Mouse (Mus musculus) gastrocnemius, postnatal 14 days (tissue): ENCODE data around the gene B3galt5. TPM values are rescaled to one million over a fixed set of nuclear protein-coding genes. Genes with fewer than 3 reads are reported as not detected.

Experiments used
- DNase-seq: peaks from one replicate; pipeline ENCODE4 v3.0.0; 2021; ENCODE audit warnings: mixed read lengths
- intact Hi-C: fragments of 180-260 bp; cut with DNase I; formaldehyde crosslinking; loops from one replicate; pipeline ENCODE4 v1.15.1; 2025; ENCODE audit warnings: low total_unique reads
- long read RNA-seq, 2 experiments: library from polyadenylated mRNA; stranded (forward); transcript quantifications; one replicate each; pipeline ENCODE4 v2.0.0; 2021
- total RNA-seq, 2 experiments: library from RNA; stranded (reverse); gene quantifications; 2 replicates each; pipeline ENCODE4 v1.2.3; 2021

The B3galt5 gene
- total RNA-seq: under 1 TPM; 0.11 to 0.23 TPM
- long read RNA-seq, experiment 1: 0 reads
- long read RNA-seq, experiment 2: 0 reads

DNA sequence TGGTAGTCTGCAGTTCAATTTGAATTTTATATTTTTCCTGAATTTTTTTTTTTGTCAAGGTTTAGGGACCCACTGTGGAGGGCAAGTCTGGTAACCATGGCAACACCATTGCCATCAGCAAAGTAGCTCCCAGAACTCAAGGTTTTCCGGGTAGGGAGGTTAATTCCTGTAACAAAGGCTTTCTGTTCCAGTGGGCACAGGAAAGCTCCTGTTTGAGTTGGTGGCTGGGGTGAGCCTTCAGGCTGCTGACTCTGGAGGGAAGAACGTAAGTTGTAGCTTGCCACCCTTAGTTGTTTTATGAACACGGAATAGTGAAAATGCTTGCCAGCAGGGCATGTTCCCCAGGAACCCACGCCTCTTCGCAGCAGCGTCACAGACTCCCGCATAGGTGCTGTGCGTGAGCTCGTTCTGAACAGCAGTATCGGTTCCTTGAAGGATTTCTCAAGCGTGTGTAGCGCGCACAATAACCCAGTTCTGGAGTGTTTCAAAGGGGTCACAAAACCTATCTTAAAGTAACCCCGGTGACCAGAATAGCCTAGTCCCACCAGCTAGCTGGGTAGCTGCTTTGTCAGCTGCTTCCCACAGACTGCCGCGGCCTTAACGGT lies at the start of gene B3galt5:
Gene B3galt5, plus strand, starts transcription at position 436 of the 605 bp plus-strand sequence.
- intact Hi-C loops: no loop called here
- DNase-seq: no peak

DNA sequence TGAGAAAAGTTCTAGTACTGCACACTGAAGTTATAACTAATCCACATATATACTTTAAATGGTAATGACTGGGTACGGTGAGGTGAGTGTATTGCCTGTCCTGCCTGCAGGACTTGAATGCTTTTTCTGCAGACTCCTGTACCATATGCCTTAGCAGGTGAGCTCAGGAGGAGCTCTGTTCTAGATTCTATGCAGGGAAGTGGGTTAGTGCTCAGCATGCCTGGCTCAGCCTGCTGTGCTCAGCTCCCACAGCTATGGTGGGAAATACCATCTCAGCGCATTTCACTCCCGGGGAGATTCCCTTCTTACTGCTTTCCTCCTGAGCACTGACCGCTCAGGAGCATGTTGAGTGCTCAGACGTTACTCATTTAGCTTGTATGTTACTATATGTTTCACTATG lies 48.0 kb upstream of the B3galt5 start:
- intact Hi-C loops: no loop called here

DNA sequence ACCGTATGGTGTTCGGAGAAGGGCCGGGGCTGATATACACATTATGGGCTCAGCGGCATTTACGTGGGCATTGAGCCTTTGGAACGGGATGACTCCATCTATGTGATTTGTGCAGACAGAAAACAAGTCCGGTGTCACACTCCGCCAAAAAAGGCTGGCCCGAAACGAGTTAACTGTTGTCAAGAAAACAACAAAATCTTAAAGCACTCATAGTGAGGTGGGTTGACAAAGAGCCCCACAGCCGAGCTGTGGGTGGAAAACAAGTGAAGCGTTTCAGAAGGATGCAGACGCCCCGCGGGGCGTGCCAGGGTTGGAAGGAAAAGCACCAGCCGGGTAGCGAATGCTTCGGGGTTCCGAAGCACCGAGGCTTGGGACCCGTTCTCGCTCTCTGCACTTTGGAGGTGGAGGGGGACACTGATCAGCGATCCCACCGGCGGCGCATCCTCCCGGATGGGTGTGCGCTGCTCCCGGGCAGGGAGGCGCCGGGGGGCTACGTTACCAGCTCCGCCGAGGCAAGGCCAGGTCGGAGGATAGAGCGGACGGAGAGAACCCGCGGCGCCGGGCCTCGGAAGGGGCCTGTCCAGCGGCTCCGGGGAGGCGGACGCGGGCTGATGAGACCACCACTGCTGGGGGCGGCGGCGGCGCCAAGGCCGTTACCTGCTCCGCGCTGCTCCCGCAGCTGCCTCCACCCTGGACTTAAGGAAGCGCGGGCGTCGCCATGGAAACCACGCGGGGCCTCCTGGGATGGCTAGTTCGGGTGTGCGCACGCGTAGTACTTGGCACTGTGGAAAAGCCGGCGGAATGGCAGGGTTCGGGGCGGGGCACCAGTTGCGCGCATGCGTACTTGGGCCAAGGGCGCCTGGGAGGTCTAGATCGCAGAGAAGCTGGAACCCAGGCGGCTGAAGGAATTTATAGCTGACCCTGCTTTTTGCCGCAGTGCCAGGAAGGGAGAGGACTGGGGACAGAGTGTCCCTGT lies 43.8 kb upstream of the B3galt5 start, which contains the start of gene Lca5l:
Gene Lca5l, minus strand, starts transcription at position 741 of the 976 bp plus-strand sequence.
- intact Hi-C loops: no loop called here
- DNase-seq: peak; percentile 100

More for the DNA sequence above, 48.0 kb upstream of the B3galt5 start:
- DNase-seq: no peak

DNA sequence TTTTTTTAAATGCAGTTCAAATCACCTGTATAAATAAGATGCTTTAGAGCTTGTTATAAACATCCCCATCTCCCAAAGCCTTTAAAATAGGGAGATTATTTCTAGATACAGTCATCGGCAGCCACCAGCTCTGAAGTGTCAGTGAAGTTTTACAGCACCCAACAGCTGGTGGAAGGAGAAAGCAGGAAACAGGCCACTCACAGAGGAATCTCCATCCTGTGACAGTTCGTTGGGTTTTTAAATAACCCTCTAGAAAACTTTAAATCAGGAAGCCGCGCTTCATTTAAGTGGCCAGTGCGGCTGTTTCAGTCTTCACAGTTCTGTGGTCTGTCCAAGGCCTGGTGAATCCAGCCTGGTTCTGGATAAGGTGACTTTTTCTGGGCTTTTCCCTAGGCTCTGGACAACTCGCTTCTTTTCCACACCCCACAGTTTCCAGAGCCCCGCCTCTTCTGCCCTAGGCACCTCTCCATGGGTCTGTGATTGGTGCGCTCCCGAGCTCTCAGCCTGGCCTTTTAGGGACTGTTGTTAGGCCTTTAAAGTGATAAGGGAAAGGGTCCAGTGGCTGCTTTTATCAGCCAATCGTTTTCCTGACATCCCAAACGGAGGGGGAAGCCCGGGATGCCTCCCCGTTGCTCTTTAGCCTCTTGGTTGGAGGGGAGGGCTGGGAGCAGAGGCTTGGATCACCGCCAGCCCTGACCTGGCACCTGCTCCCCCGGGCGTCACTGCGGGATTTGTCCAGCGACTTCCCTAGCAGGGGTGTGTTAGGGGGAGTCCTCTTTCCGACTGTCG lies 35.5 kb upstream of the B3galt5 start, which contains the start of gene Sh3bgr:
Gene Sh3bgr, plus strand, starts transcription at position 538 of the 789 bp plus-strand sequence.
- DNase-seq: peak; percentile 87
- intact Hi-C loops: no loop called here

DNA sequence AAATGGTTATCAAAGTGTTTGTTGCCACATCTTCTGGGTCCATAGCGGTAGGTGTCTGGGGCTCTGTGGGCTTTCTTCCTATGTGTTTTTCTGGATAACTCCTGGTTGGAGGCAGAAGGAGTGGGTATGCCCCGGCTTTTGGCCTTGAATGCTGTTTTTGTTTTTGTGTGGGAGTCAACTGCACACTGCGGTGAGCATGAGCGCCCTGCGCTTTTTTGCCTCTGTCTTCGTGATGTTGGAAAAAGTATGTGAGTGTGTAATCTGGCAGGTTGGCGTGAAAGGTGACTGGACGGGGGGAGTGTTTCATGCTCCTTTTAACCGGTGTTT lies 34.9 kb upstream of the B3galt5 start:
- no peak for DNase-seq
- intact Hi-C loops: no loop called here

DNA sequence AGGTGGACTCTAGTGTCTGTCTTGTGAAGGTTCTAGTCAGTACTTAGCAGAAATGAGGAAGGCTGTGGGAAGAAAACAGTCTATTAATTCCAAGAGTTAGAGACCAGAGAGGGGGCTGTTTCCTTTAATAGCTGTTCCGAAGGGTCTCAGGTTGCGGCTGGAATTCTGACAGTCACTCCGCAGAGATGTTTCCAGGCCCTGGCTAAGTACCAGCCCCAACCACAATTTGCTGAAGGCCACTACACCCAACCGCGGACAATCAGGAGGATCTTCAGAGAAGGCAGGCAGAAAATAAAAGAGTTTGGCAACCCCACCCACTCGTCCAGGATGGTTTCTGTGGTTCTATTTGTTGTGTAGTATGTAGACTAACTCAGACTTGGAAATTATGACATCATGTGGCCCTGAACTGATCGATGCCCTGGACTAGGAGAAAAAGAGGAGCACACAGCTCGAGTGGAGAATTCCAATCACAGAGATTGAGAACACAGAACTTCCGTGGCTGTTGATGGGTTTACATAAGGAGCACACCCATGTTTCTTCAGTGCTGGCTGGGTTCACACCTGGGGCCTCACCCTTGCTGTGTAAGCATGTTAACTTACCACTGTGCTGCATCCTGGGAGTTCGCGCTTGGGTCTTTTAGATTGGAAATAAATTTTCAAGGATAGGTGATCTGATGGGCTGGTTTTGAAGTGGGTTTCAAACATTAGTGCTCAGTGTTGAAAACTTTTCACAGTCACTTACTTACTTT lies 33.9 kb upstream of the B3galt5 start:
- peak; percentile 45 for DNase-seq
- intact Hi-C loops: no loop called here

DNA sequence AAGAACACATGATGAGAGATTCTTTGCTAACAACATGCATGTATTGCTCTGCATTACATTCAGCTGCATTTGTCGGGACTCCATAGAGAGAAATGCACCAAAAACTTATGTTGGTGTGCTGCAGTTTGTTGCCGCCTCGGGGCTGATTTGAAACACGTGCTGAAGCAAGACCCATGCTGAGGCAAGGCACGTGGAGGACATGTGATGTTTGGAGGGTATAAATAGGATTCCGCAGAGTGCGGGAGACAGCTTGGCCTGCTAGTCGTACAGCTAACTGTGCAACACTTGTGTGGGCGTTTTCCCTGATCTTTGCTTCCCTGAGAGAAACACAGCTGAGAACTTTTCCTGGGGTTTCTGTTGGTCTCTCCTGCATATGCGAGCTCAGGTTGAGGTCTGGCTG lies 25.8 kb upstream of the B3galt5 start:
- no peak for DNase-seq
- intact Hi-C loops: no loop called here

DNA sequence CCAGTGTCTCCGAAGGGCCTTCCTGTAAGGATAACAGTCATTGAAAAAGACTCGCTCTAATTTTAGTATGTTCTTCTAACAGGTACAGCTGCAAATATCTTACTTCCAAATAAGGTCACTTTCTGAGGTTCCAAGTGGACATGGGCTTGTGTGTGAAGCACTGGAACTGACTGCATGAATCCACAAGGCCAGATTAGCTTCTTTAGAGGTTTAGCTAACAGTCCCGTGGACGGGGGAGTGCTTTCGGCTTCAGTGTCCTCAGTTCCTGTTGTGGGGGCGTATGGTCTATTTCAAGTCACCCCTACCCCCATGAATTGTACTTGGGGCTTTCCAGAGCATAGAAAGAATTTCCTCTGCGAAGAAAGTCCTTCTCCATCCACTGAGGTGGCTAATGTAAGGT lies 24.7 kb upstream of the B3galt5 start:
- DNase-seq: no peak
- intact Hi-C loops: no loop called here

DNA sequence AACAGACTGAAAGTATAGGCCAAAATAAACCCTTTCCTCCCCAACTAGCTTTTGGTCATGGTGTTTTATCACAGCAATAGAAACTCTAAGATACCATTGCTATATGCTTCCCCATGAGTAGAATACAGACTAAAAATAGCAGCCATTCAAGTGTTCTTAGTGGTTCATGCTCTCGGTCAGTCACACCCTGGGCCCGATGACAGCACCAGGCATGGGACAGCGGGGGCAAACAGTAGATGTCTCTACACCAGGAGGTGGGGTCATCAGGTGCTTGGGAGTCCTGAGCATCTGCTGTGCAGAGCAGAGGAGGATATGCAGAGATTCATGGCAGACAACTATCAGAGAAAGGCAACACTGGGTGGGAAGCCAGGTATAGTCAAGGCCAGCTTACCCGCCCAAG lies 22.6 kb upstream of the B3galt5 start:
- intact Hi-C loops: no loop called here
- DNase-seq: no peak

DNA sequence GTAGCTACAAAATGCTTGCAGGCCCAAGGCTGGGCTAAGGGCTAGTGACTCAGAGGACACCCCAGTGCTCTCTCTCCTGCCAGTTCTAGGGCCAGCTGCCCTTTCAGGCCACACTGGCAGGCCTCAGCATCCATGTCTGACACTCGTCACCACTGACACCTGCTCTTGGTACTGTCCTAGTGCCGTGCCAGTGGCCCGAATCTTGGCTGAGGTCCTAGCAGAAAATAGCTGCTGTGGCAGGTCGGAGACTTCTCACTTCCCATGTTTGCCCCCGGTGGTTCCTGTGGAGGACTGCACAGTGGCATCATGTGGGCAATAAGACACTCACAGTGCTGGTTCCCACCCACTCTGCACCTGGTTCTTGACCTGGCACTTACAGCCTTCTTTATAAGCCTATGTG lies 14.1 kb upstream of the B3galt5 start:
- intact Hi-C loops: no loop called here
- DNase-seq: peak; percentile 77

DNA sequence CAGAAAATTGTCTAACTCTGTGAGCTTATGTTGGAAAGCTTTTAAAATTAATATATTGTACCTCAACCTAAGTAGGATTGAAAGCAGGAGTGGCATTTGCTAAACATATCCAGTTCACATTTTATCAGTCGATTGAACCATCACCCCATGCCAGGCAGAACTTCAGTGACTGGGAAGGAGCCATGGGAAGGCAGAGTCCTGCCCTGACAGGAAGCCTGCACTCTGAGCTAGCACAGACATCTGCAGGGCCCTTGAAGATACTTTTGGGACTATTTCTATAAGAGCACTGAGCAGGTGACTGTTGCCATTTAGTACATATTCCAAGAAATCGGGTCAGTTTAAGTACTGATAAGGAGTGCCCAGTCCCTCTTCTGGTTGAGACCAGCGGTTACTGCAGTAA lies 13.6 kb upstream of the B3galt5 start:
- intact Hi-C loops: no loop called here
- no peak for DNase-seq

DNA sequence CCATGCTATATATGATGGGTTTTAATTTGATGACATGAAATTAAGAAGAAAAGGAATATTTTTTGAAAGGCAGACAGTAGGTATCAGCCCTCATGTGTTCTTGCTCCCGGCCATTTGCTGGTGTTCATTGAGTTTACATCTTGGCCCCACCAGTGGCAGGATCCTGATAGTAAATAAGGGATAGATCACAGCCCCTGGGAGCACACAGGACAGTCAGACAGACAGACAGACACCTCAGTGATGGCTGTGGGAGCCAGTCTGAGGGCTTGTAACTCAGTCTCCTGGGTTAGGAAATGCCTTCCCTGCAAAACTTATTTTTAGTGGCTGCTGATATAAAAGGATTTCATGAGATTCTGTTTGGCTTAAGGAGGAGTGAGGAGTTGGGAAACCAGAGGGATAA lies 13.1 kb upstream of the B3galt5 start:
- intact Hi-C loops: no loop called here
- DNase-seq: no peak

DNA sequence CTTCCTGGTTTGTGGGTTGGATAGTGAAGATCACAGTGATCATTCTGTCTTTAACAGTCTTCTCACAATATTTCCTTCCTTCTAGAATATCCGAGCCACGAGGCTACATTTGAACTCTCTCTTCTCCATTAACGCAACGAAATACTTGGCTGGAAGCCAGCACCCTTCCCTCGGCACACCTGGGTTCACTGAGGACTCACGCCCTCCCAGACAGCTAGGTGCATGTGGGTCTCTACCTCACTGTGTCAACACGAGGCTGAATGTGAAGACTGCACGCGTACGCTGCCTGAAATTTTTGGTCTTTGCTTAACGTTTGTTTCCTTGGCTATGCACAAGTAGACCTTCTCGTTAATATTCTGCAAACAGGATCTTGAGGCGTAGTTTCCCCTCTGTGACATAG lies 7.2 kb upstream of the B3galt5 start:
- DNase-seq: no peak
- intact Hi-C loops: no loop called here

DNA sequence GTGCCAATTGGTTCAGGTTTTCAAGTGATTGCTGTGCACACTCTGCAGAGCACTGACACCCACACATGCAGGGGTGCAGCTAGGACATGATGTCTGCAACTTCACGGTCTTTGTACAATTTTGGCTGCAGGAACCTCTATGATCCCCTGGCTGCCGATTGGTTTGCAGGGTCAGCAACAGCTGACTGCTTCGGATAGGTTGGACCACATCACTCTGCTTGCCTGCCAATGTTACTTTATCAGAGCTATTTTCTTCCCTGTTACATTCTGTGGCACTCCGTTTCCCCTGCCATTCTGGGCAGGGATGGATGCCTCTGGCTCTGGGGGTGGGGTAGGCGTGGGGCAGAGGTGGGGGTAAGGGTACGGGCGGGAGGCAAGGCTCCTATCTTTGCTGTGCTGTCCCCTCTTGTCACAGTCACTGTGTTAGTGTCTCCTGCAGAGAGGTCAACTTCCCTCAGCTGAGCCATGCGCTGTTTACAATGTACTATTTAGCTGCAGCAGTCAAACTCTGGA lies 6.5 kb upstream of the B3galt5 start:
- peak; percentile 13 for DNase-seq
- intact Hi-C loops: no loop called here

DNA sequence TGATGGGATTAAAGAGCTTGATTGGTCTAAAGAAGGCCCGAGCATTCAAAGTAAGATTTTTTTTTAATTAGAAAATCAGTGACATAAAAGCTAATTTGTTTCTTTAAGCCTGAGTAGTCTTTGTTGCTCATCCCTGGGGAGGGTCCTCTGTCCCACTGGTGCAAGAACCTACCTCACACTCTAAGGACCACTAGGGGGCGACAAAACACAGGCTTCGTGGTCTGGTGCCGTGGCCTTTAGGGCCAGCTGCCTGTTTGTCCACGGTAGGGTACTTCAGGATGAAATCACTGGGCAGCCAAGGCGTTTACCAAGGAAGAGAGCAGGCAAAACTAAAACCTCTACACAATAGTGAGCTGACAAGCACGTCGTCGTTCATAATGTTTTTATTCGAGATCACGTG lies 5.2 kb upstream of the B3galt5 start:
- peak; percentile 70 for DNase-seq
- intact Hi-C loops: loop anchor here (2.0 kb wide), 1 partner anchor 114 kb away; no protein-coding TSS in a partner anchor

DNA sequence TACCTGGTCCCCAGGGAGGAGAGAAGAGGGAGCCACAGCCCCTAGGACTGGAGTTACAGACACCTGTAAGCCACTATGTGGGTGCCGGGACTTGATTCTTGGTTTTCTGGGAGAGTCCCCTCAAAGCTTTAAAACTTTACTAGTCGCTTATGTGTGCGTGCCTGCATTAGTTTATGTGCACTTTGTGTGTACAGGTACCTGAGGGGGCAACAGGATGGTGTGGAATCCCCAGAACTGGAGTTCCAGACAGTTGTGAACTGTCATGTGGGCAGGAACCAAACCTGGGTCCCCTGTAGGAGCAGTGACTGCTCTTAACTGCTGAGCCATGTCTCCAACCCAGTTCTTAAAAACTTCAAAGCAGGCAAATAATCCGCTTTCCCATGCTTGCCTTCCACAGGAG lies 4.3 kb upstream of the B3galt5 start:
- DNase-seq: no peak

DNA sequence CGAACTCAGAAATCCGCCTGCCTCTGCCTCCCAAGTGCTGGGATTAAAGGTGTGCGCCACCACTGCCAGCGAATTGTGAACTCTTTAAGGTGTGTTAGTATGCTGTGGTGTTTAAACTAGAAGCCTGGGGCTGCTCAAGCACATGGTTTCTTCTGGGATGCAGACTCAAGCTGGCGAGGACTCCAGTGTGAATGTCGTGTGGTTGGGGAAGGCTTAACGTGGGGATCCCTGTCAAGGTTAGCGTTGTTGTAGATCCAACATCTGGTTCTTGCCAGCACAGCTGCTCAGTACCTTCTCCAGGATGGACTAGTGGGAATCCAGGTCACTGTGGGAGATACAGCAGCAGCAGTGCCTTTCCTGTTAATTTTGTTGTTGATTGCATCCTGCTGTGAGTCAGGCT lies 3.6 kb upstream of the B3galt5 start:
- intact Hi-C loops: loop anchor here (2.0 kb wide), 1 partner anchor 113 kb away; no protein-coding TSS in a partner anchor
- no peak for DNase-seq

More for the DNA sequence above, 4.3 kb upstream of the B3galt5 start:
- intact Hi-C loops: loop anchor here (2.0 kb wide), 1 partner anchor 114 kb away; no protein-coding TSS in a partner anchor

DNA sequence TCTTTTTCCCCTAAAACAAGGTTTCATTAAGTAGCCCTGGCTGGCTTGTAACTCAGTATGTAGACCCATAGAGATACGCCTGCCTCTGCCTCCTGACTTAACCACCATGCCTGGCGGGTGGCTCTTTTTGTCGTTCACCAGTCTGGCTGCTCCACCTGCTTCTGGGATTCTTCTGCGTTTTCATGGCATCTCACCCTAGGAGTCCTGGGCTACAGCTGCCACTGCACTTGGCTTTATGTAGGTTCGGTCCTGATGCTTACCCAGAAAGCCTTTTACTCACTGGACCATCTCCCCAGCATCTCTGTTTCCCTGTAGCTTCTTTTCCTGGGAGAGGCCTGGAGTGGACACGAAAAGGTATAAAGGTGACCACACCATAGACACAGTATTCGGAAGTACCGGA lies 1.6 kb upstream of the B3galt5 start:
- intact Hi-C loops: no loop called here
- no peak for DNase-seq

DNA sequence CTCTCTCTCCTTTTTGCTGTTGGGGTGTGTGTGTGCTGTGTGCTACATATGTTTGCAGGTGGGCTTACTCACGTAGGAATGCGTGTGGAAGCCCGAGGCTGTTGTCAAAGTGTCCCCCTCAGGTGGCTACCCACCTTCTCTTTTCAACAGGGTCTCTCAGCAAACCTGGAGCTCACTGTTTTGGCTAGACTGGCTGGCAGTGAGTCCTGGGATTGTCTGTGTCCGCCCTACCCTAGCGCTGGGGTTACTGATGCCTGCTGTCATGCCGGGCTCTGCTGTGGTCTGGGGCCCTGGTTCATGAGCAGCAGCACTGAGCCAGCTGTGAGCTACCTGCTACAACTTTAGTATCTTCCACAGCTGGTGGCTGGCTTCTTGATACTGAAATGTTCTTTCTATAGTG lies 8.9 kb downstream of the B3galt5 start:
- DNase-seq: no peak
- intact Hi-C loops: no loop called here
